Mouse (Mus musculus) liver, embryonic 14.5 days (tissue): ENCODE measurements around the gene Prrc2b.

Experiments
- CTCF ChIP-seq: IDR thresholded peaks from 2 replicates; pipeline ENCODE4 v1.5.1; 2016; ENCODE audit warnings: antibody characterized with exemption, low read depth, control low read depth
- EP300 ChIP-seq: IDR thresholded peaks from 2 replicates; pipeline ENCODE4 v1.6.1; 2016; ENCODE audit warnings: antibody characterized with exemption, low read depth

DNA sequence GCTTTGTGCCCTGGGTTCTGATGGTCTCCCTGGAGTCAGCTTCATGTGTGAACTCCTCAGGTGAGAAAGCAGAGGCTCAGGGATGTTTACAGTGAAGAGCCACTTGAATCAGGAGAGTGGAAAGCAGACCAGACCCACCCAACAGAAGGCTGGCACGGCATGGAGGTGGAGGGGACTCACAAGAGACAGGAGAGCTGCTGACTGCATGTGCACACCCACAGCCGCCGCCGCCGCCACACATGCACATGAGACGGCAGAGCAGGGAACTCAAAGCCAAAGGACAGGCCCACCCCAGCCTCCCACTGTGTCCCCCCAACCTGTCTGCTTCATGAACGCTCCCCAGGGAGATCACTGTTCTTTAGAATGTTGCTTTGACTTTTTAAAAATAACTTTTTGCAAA, 46.8 kb upstream of the Prrc2b start:
- TF ChIP-seq EP300 (no peak), CTCF (no peak)
